Mouse (Mus musculus) kidney, adult 11 months (tissue): ENCODE data around the gene Elp5.
"Not testable (repeated sequence)": the region's sequence is repeated elsewhere in the genome, so short reads cannot be mapped to it uniquely, and the experiment has no call there.

ENCODE experiments used
- DNase-seq: peaks from one replicate; pipeline ENCODE4 v3.0.0; 2022

Gene Elp5

GRCm38 (mm10) chr11:69955618-69956017 lies 26.7 kb downstream of the Elp5 start:
- DNase-seq, result not testable (repeated sequence)

GRCm38 (mm10) chr11:69953267-69953915 lies 28.9 kb downstream of the Elp5 start:
- DNase-seq, result no peak

GRCm38 (mm10) chr11:69952274-69952673 lies 30.0 kb downstream of the Elp5 start:
- DNase-seq, result no peak

GRCm38 (mm10) chr11:69950807-69951459 lies 31.4 kb downstream of the Elp5 start:
- no peak for DNase-seq

GRCm38 (mm10) chr11:69948763-69949150 lies 33.6 kb downstream of the Elp5 start:
- peak; percentile 89 for DNase-seq

GRCm38 (mm10) chr11:69948066-69948762 lies 34.1 kb downstream of the Elp5 start, which contains the start of gene Slc2a4:
TSS of gene Slc2a4 (minus strand) at chr11:69948188.
- peak; percentile 91 for DNase-seq

GRCm38 (mm10) chr11:69947337-69948065 lies 34.8 kb downstream of the Elp5 start:
- DNase-seq, result peak; percentile 64

- no peak for DNase-seq
Observed at GRCm38 (mm10) chr11:69945997-69946891, 36.1 kb downstream of the Elp5 start.

- DNase-seq, result no peak
Observed at GRCm38 (mm10) chr11:69945216-69945615, 37.1 kb downstream of the Elp5 start.

- no peak for DNase-seq
Observed at GRCm38 (mm10) chr11:69940962-69941361, 41.4 kb downstream of the Elp5 start.

- DNase-seq, result no peak
Observed at GRCm38 (mm10) chr11:69939731-69940130, 42.6 kb downstream of the Elp5 start.

- no peak for DNase-seq
Observed at GRCm38 (mm10) chr11:69939181-69939580, 43.1 kb downstream of the Elp5 start.

- DNase-seq, result peak; percentile 43
Observed at GRCm38 (mm10) chr11:69938401-69938979, 43.8 kb downstream of the Elp5 start.

GRCm38 (mm10) chr11:69937834-69938233 lies 44.5 kb downstream of the Elp5 start:
- peak; percentile 62 for DNase-seq

GRCm38 (mm10) chr11:69937385-69937784 lies 44.9 kb downstream of the Elp5 start:
- DNase-seq, result no peak

- DNase-seq, result peak; percentile 80
Observed at GRCm38 (mm10) chr11:69936714-69937347, 45.5 kb downstream of the Elp5 start.

- DNase-seq, result peak; percentile 68
Observed at GRCm38 (mm10) chr11:69936156-69936555, 46.2 kb downstream of the Elp5 start.

GRCm38 (mm10) chr11:69935137-69935879 lies 47.0 kb downstream of the Elp5 start, which contains the start of gene Ybx2:
TSS of gene Ybx2 (plus strand) at chr11:69935796.
- DNase-seq, result peak; percentile 92

- no peak for DNase-seq
Observed at GRCm38 (mm10) chr11:69934681-69935080, 47.6 kb downstream of the Elp5 start.

GRCm38 (mm10) chr11:69934169-69934568 lies 48.1 kb downstream of the Elp5 start:
- DNase-seq, result peak; percentile 77
